Mouse (Mus musculus) A20 (cell line): ENCODE results near the gene Gm7735.
"Not testable (repeated sequence)": the region's sequence is repeated elsewhere in the genome, so short reads cannot be mapped to it uniquely, and the experiment has no call there.

Source experiments
- DNase-seq: peaks from one replicate; pipeline ENCODE4 v3.0.0-alpha.2; 2011; ENCODE audit warnings: low read depth, low spot score

The Gm7735 gene

GRCm38 (mm10) chr16:89169190-89169589 is at the start of gene Gm7735:
Gene Gm7735 (plus strand): TSS chr16:89169490.
- not testable (repeated sequence) for DNase-seq

- no peak for DNase-seq
Observed at GRCm38 (mm10) chr16:89140551-89140950, 28.7 kb upstream of the Gm7735 start, which contains the start of gene Gm6358. Gene Gm6358 (plus strand): TSS chr16:89140851.

- DNase-seq = no peak
Observed at GRCm38 (mm10) chr16:89150786-89151185, 18.5 kb upstream of the Gm7735 start, which contains the start of gene Gm10061. Gene Gm10061 (plus strand): TSS chr16:89151086.

- no peak for DNase-seq
Observed at GRCm38 (mm10) chr16:89157652-89158051, 11.6 kb upstream of the Gm7735 start, which contains the start of gene Gm9789. Gene Gm9789 (plus strand): TSS chr16:89157952.

GRCm38 (mm10) chr16:89174435-89174834 is 5.1 kb downstream of the Gm7735 start, which contains the start of gene 1110057P08Rik:
Gene 1110057P08Rik (plus strand): TSS chr16:89174735.
- no peak for DNase-seq

- DNase-seq = no peak
Observed at GRCm38 (mm10) chr16:89188621-89189020, 19.3 kb downstream of the Gm7735 start.

GRCm38 (mm10) chr16:89205561-89205960 is 36.3 kb downstream of the Gm7735 start, which contains the start of gene Krtap20-2:
Gene Krtap20-2 (plus strand): TSS chr16:89205861.
- DNase-seq = no peak
